ENCODE assay signal across 18 mouse cellular contexts in genomic region chr13:51037850-51038450, GRCm38 (mm10).
A peak's percentile ranks its signal among the peaks of the same experiment; 100 is the strongest.
DNase-seq lines count a peak whose midpoint lies in the region; ATAC-seq and TF ChIP-seq lines count a peak whose summit lies in the region.
"Had no signal": no experiment of that assay in that cellular context is flagged by ENCODE, and none has a peak within 500 bp of the region (broad histone marks: within the 10 kb centered on the region; RNA-seq: fewer than 3 reads in every experiment).

No protein-coding gene starts in this region.

- TF ChIP-seq CTCF in layer of hippocampus, adult 2 months (conservative IDR thresholded peaks at IDR 0.05), result no peak

- peak in 1 of 2 experiments; percentile 33 for DNase-seq in layer of hippocampus, adult 2 months (ENCODE audit: low spot score in 2 of 2)
- no peak for DNase-seq in layer of hippocampus, adult 8-10 months (ENCODE audit: low spot score in 2 of 2)
- DNase-seq in gastrocnemius, postnatal 25 days, result peak; percentile 35
- peak; percentile 28 to 41 for DNase-seq in layer of hippocampus, postnatal 36 days
- DNase-seq in left cerebral cortex, postnatal 36 days (ENCODE audit: low spot score in 2 of 2), result no peak
- DNase-seq in hindbrain, embryonic 11.5 days (ENCODE audit: low spot score), result no peak
- DNase-seq: cerebellum, adult 11-12 months; kidney, adult 11 months; kidney, postnatal 36 days; lung, postnatal 36 days; midbrain, embryonic 14.5 days; right cerebral cortex, postnatal 25 days; thymus, adult 2 months had no signal

- no peaks in the 10 kb centered on the region for H3K27me3 ChIP-seq in forebrain, embryonic 16.5 days (replicated peaks; ENCODE audit: control insufficient read depth, insufficient read depth, low read length)
- no peaks in the 10 kb centered on the region for H3K27me3 ChIP-seq in forebrain, embryonic 15.5 days
- H3K27me3 ChIP-seq in hindbrain, embryonic 11.5 days (ENCODE audit: control insufficient read depth, insufficient read depth, low read length), result no peaks in the 10 kb centered on the region
- H3K27me3 ChIP-seq: liver, embryonic 15.5 days had no signal

- peaks cover 5% of the 10 kb centered on the region; the same call in 1 of the 2 replicates for H3K9me3 ChIP-seq in forebrain, embryonic 16.5 days (ENCODE audit: control insufficient read depth, low read length)
- H3K9me3 ChIP-seq in forebrain, embryonic 15.5 days, result no peaks in the 10 kb centered on the region; the same call in 1 of the 2 replicates
- no peaks in the 10 kb centered on the region for H3K9me3 ChIP-seq in hindbrain, embryonic 11.5 days (ENCODE audit: control insufficient read depth, low read length)
- H3K9me3 ChIP-seq: liver, embryonic 15.5 days had no signal

- no peaks in the 10 kb centered on the region for H3K4me1 ChIP-seq in forebrain, embryonic 16.5 days (replicated peaks; ENCODE audit: control insufficient read depth, insufficient read depth, low read length)
- H3K4me1 ChIP-seq in forebrain, embryonic 15.5 days, result no peaks in the 10 kb centered on the region
- H3K4me1 ChIP-seq in hindbrain, embryonic 11.5 days (replicated peaks; ENCODE audit: control insufficient read depth, insufficient read depth, low read length), result no peaks in the 10 kb centered on the region
- H3K4me1 ChIP-seq: liver, embryonic 15.5 days had no signal

- no peak overlapping the region for H3K4me3 ChIP-seq in forebrain, embryonic 16.5 days (replicated peaks; ENCODE audit: low read length)
- no peak overlapping the region for H3K4me3 ChIP-seq in forebrain, embryonic 15.5 days
- no peak overlapping the region for H3K4me3 ChIP-seq in layer of hippocampus, adult 2 months
- H3K4me3 ChIP-seq in hindbrain, embryonic 11.5 days (ENCODE audit: low read depth, low read length), result no peak overlapping the region
- H3K4me3 ChIP-seq: erythroblast, embryonic 14.5 days; liver, embryonic 15.5 days had no signal

- no peak overlapping the region for H3K9ac ChIP-seq in forebrain, embryonic 16.5 days (replicated peaks; ENCODE audit: low read depth, low read length)
- H3K9ac ChIP-seq in forebrain, embryonic 15.5 days (replicated peaks), result no peak overlapping the region
- no peak overlapping the region for H3K9ac ChIP-seq in hindbrain, embryonic 11.5 days (ENCODE audit: low read depth, low read length)
- H3K9ac ChIP-seq: hindbrain, embryonic 14.5 days; liver, embryonic 15.5 days had no signal

- H3K27ac ChIP-seq in forebrain, embryonic 16.5 days (ENCODE audit: low read length), result no peak overlapping the region
- no peak overlapping the region for H3K27ac ChIP-seq in forebrain, embryonic 15.5 days (replicated peaks)
- H3K27ac ChIP-seq in layer of hippocampus, adult 2 months, result peak overlapping the region; percentile 64
- no peak overlapping the region for H3K27ac ChIP-seq in hindbrain, embryonic 11.5 days (ENCODE audit: low read depth, low read length)
- H3K27ac ChIP-seq: hindbrain, embryonic 14.5 days; liver, embryonic 15.5 days had no signal

- 87% methylated on average over 13 of the region's 13 CpGs for WGBS in forebrain, embryonic 16.5 days
- 86% methylated on average over 13 of the region's 13 CpGs for WGBS in forebrain, embryonic 15.5 days
- 90% methylated on average over 13 of the region's 13 CpGs for WGBS in hindbrain, embryonic 11.5 days

- no peaks in the 10 kb centered on the region for H3K36me3 ChIP-seq in forebrain, embryonic 16.5 days (ENCODE audit: control insufficient read depth, insufficient read depth)
- no peaks in the 10 kb centered on the region for H3K36me3 ChIP-seq in forebrain, embryonic 15.5 days
- no peaks in the 10 kb centered on the region for H3K36me3 ChIP-seq in hindbrain, embryonic 11.5 days (ENCODE audit: control insufficient read depth, insufficient read depth, low read length)
- H3K36me3 ChIP-seq: liver, embryonic 15.5 days had no signal

- peak; percentile 78 for ATAC-seq in forebrain, embryonic 16.5 days
- no peak for ATAC-seq in forebrain, embryonic 15.5 days (replicated peaks)
- no peak for ATAC-seq in hindbrain, embryonic 11.5 days (ENCODE audit: low FRiP score)

- H3K4me2 ChIP-seq in forebrain, embryonic 16.5 days (ENCODE audit: low read length), result no peak overlapping the region
- H3K4me2 ChIP-seq in forebrain, embryonic 15.5 days (replicated peaks), result no peak overlapping the region
- H3K4me2 ChIP-seq in hindbrain, embryonic 11.5 days (replicated peaks; ENCODE audit: low read depth, low read length), result no peak overlapping the region
- H3K4me2 ChIP-seq: hindbrain, embryonic 14.5 days; liver, embryonic 15.5 days had no signal

- intact Hi-C loops in left cerebral cortex, postnatal 36 days (cut with DNase I), result no loop called here

Comparison
In these comparisons a context has a peak if more than half of its experiments do, and no peak if none do; other contexts are left out.
1. DNase-seq: peak in gastrocnemius, postnatal 25 days (single experiment) and layer of hippocampus, postnatal 36 days (2 of 2); none in layer of hippocampus, adult 8-10 months (0 of 2), left cerebral cortex, postnatal 36 days (0 of 2) and hindbrain, embryonic 11.5 days (single experiment).